Mouse (Mus musculus): ENCODE measurements around the gene Tmed1.
"Not testable (repeated sequence)": the region's sequence is repeated elsewhere in the genome, so short reads cannot be mapped to it uniquely, and the experiment has no call there.

The Tmed1 gene

GRCm38 (mm10) chr9:21525142-21525936 lies 15.3 kb upstream of the Tmed1 start:
- DNase-seq, result no peak

GRCm38 (mm10) chr9:21518690-21519089 lies 8.6 kb upstream of the Tmed1 start:
- DNase-seq, result not testable (repeated sequence)

GRCm38 (mm10) chr9:21517947-21518495 lies 8.0 kb upstream of the Tmed1 start:
- DNase-seq, result no peak

- DNase-seq, result no peak
These were observed 3.4 kb upstream of the Tmed1 start for GRCm38 (mm10) chr9:21513466-21513865.

- DNase-seq, result no peak
These were observed 1.0 kb upstream of the Tmed1 start for GRCm38 (mm10) chr9:21511052-21511451.

GRCm38 (mm10) chr9:21510689-21511015 lies 600 bp upstream of the Tmed1 start:
- no peak for DNase-seq

- DNase-seq, result no peak
These were observed 1.1 kb downstream of the Tmed1 start for GRCm38 (mm10) chr9:21508871-21509404.

GRCm38 (mm10) chr9:21507753-21508430 lies 2.2 kb downstream of the Tmed1 start:
- DNase-seq, result no peak

- no peak for DNase-seq
These were observed 4.3 kb downstream of the Tmed1 start for GRCm38 (mm10) chr9:21505767-21506166.

GRCm38 (mm10) chr9:21503352-21503751 lies 6.7 kb downstream of the Tmed1 start:
- DNase-seq, result no peak

GRCm38 (mm10) chr9:21498284-21498902 lies 11.7 kb downstream of the Tmed1 start:
- no peak for DNase-seq

- DNase-seq, result no peak
These were observed 12.4 kb downstream of the Tmed1 start for GRCm38 (mm10) chr9:21497664-21498063.

GRCm38 (mm10) chr9:21497050-21497542 lies 13.0 kb downstream of the Tmed1 start:
- no peak for DNase-seq

GRCm38 (mm10) chr9:21496308-21497049 lies 13.6 kb downstream of the Tmed1 start:
- DNase-seq, result no peak

- no peak for DNase-seq
These were observed 15.3 kb downstream of the Tmed1 start for GRCm38 (mm10) chr9:21494726-21495125.

- DNase-seq, result no peak
These were observed 16.1 kb downstream of the Tmed1 start for GRCm38 (mm10) chr9:21493907-21494306.

GRCm38 (mm10) chr9:21490696-21491095 lies 19.4 kb downstream of the Tmed1 start:
- DNase-seq, result no peak

- DNase-seq, result not testable (repeated sequence)
These were observed 21.8 kb downstream of the Tmed1 start for GRCm38 (mm10) chr9:21488246-21488645.

GRCm38 (mm10) chr9:21484065-21484464 lies 26.0 kb downstream of the Tmed1 start:
- DNase-seq, result no peak

- no peak for DNase-seq
These were observed 32.3 kb downstream of the Tmed1 start for GRCm38 (mm10) chr9:21477707-21478106.

- no peak for DNase-seq
These were observed 37.1 kb downstream of the Tmed1 start for GRCm38 (mm10) chr9:21472913-21473312.
